Mouse (Mus musculus): ENCODE measurements around the gene Hoxa3.

Gene Hoxa3

GRCm38 (mm10) chr6:52161336-52162092 lies 51.6 kb downstream of the Hoxa3 start:
- H3K4me3 ChIP-seq (replicated peaks; ENCODE audit: low read length), result no peak overlapping the region
- peaks cover 70% of the 10 kb centered on the region for H3K4me1 ChIP-seq (replicated peaks; ENCODE audit: low read depth, low read length)
- H3K36me3 ChIP-seq (ENCODE audit: insufficient read depth, low read length), result no peaks in the 10 kb centered on the region
- H3K9me3 ChIP-seq (ENCODE audit: low read length), result no peaks in the 10 kb centered on the region
- peaks cover 87% of the 10 kb centered on the region for H3K27me3 ChIP-seq (ENCODE audit: insufficient read depth, low read length)
- TF ChIP-seq NANOG (IDR thresholded peaks at IDR 0.05; ENCODE audit: borderline replicate concordance, low read length) (no peak), CTCF (conservative IDR thresholded peaks at IDR 0.05; ENCODE audit: low read length) (no peak), POU5F1 (IDR thresholded peaks at IDR 0.05; ENCODE audit: borderline replicate concordance, low read length) (no peak)

DNA sequence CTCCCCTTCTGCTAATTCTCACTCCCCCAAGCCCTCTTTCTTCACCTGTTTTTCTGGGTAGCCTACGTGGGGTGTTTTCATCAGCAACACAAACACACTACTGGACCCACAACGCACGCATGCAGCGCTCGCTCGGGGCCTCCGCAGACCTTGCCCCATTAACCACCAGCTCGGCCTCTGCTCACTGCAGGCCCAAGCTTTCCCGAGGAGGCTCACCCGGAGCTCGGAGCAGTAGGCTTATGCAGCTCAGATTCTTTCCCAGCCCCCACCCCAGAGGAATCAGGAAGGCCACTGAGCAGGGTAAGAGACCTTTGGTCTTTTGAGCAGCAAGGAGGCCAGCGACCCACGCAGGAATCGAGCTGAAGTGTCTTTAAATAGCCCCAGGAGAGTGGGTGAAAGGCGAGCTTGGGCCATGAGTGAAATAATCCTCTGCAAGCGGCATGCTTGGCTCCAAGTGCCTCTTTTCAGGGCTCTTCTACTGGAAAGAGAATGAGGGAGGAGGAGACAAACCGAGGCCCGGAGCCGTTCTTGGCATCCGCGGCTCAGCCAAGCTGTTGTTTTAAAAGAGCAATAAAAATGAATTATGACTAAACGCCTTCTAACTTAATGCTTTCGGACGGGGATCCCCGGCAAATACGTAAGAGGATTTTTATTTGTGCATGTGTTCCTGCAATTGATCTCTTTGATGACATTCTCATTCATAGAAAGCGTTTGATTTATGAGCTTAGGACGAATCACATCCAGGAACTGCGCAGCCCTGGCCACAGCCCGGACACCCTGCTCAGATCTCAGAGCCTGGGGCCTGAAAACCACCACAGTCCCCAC lies 52.4 kb downstream of the Hoxa3 start:
- Histone ChIP-seq H3K27me3 (ENCODE audit: insufficient read depth, low read length) (peaks cover 87% of the 10 kb centered on the region), H3K36me3 (ENCODE audit: insufficient read depth, low read length) (no peaks in the 10 kb centered on the region), H3K4me3 (replicated peaks; ENCODE audit: low read length) (no peak overlapping the region), H3K4me1 (replicated peaks; ENCODE audit: low read depth, low read length) (peaks cover 69% of the 10 kb centered on the region), H3K9me3 (ENCODE audit: low read length) (no peaks in the 10 kb centered on the region)
- no peak for TF ChIP-seq POU5F1 (IDR thresholded peaks at IDR 0.05; ENCODE audit: borderline replicate concordance, low read length)
- TF ChIP-seq CTCF (conservative IDR thresholded peaks at IDR 0.05; ENCODE audit: low read length), result no peak
- TF ChIP-seq NANOG (IDR thresholded peaks at IDR 0.05; ENCODE audit: borderline replicate concordance, low read length), result no peak

- Histone ChIP-seq H3K9me3 (ENCODE audit: low read length) (no peaks in the 10 kb centered on the region), H3K36me3 (ENCODE audit: insufficient read depth, low read length) (no peaks in the 10 kb centered on the region), H3K4me3 (replicated peaks; ENCODE audit: low read length) (0 out of 2 replicates have a peak overlapping the region, but pooled peaks have one; percentile 93), H3K4me1 (replicated peaks; ENCODE audit: low read depth, low read length) (peaks cover 61% of the 10 kb centered on the region), H3K27me3 (ENCODE audit: insufficient read depth, low read length) (peaks cover 87% of the 10 kb centered on the region)
- no peak for TF ChIP-seq POU5F1 (IDR thresholded peaks at IDR 0.05; ENCODE audit: borderline replicate concordance, low read length)
Measured at GRCm38 (mm10) chr6:52159979-52160378, 53.2 kb downstream of the Hoxa3 start.

GRCm38 (mm10) chr6:52159164-52159761 lies 53.9 kb downstream of the Hoxa3 start:
- Histone ChIP-seq H3K4me1 (replicated peaks; ENCODE audit: low read depth, low read length) (peaks cover 58% of the 10 kb centered on the region), H3K4me3 (replicated peaks; ENCODE audit: low read length) (peak overlapping the region; percentile 93), H3K36me3 (ENCODE audit: insufficient read depth, low read length) (no peaks in the 10 kb centered on the region), H3K27me3 (ENCODE audit: insufficient read depth, low read length) (peaks cover 87% of the 10 kb centered on the region), H3K9me3 (ENCODE audit: low read length) (no peaks in the 10 kb centered on the region)
- no peak for TF ChIP-seq POU5F1 (IDR thresholded peaks at IDR 0.05; ENCODE audit: borderline replicate concordance, low read length)

DNA sequence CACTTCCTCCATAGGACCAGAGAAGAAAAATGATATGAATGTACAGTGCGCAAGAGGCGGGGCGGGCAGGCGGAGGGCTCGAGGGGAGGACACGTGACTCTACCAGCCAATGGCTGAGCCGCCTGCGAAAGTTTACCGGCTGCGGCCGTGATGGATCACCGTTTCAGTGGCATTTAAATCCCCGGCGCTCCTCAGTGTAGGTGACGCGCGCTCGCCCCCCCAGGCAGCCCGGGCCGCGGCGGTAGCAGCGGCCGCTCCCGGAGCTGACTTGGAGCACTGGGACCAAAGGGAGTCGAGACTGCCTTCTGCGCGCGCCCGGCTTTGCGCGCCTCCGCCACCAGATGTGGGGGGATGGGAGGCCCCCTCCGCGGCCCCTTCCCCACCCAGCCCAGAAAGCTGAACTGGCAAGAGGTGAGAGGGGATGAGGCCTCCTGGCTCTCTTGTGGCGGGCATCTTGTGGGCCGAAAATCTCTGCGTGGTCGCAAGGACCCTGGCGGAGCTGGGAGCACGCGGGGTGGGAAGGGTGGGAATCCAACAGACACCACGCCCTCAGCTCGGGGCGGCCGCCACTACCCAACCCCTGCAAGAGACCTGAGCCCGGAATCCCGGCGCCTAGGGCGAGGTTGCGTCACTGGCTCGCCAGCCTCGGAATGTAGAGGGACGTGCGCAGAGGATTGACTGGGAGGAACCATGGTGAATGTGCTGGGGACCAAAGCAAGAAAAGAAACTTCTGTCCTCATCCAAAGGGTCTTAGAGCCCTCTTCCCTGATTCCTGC lies 54.7 kb downstream of the Hoxa3 start, which contains the start of gene Hoxa1:
Gene Hoxa1 (minus strand): TSS at position 42 of the 776 bp plus-strand sequence.
- Histone ChIP-seq H3K27me3 (ENCODE audit: insufficient read depth, low read length) (peaks cover 86% of the 10 kb centered on the region), H3K9me3 (ENCODE audit: low read length) (no peaks in the 10 kb centered on the region), H3K4me3 (replicated peaks; ENCODE audit: low read length) (peak within 1 kb of the TSS; percentile 93), H3K4me1 (replicated peaks; ENCODE audit: low read depth, low read length) (peaks cover 59% of the 10 kb centered on the region), H3K36me3 (ENCODE audit: insufficient read depth, low read length) (no peaks in the 10 kb centered on the region)
- TF ChIP-seq NANOG (IDR thresholded peaks at IDR 0.05; ENCODE audit: borderline replicate concordance, low read length), result no peak
- no peak for TF ChIP-seq CTCF (conservative IDR thresholded peaks at IDR 0.05; ENCODE audit: low read length)
- no peak for TF ChIP-seq POU5F1 (IDR thresholded peaks at IDR 0.05; ENCODE audit: borderline replicate concordance, low read length)

GRCm38 (mm10) chr6:52157466-52158275 lies 55.5 kb downstream of the Hoxa3 start:
- peaks cover 86% of the 10 kb centered on the region for H3K27me3 ChIP-seq (ENCODE audit: insufficient read depth, low read length)
- TF ChIP-seq POU5F1 (IDR thresholded peaks at IDR 0.05; ENCODE audit: borderline replicate concordance, low read length) (no peak), CTCF (conservative IDR thresholded peaks at IDR 0.05; ENCODE audit: low read length) (no peak), NANOG (IDR thresholded peaks at IDR 0.05; ENCODE audit: borderline replicate concordance, low read length) (no peak)
- H3K4me1 ChIP-seq (replicated peaks; ENCODE audit: low read depth, low read length), result peaks cover 59% of the 10 kb centered on the region
- H3K4me3 ChIP-seq (replicated peaks; ENCODE audit: low read length), result peak overlapping the region; percentile 93
- no peaks in the 10 kb centered on the region for H3K36me3 ChIP-seq (ENCODE audit: insufficient read depth, low read length)
- no peaks in the 10 kb centered on the region for H3K9me3 ChIP-seq (ENCODE audit: low read length)

DNA sequence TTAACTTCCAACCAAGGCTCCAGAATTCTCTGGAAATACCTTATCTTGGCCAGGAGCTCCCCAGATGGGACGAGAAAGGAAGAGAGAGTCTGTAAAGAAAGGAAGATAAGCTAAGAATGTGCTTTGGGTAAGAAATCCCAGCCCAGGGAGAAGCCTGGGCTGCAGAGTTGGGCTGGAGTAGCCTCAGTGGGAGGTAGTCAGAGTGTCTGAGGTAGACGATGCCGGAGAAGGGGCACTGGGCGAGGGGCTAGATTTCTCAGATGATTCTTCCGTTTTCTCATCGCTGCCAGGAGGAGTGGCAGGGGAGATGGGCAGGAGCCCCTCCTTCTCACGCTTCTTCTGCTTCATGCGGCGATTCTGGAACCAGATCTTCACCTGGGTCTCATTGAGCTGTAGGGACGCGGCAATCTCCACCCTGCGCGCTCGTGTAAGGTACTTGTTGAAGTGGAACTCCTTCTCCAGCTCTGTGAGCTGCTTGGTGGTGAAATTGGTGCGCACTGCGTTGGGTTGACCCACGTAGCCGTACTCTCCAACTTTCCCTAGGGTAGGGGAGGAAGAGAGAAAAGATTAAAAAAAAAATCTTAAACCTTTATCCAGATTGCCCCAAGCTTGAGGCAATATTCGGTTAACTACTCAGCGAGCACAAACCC lies 56.5 kb downstream of the Hoxa3 start:
- TF ChIP-seq NANOG (IDR thresholded peaks at IDR 0.05; ENCODE audit: borderline replicate concordance, low read length) (no peak), CTCF (conservative IDR thresholded peaks at IDR 0.05; ENCODE audit: low read length) (no peak), POU5F1 (IDR thresholded peaks at IDR 0.05; ENCODE audit: borderline replicate concordance, low read length) (no peak)
- H3K9me3 ChIP-seq (ENCODE audit: low read length), result no peaks in the 10 kb centered on the region
- peaks cover 64% of the 10 kb centered on the region for H3K4me1 ChIP-seq (replicated peaks; ENCODE audit: low read depth, low read length)
- peaks cover 87% of the 10 kb centered on the region for H3K27me3 ChIP-seq (ENCODE audit: insufficient read depth, low read length)
- no peak overlapping the region for H3K4me3 ChIP-seq (replicated peaks; ENCODE audit: low read length)
- H3K36me3 ChIP-seq (ENCODE audit: insufficient read depth, low read length), result no peaks in the 10 kb centered on the region
